ENCODE assay signal across 8 mouse cellular contexts in the genomic region with DNA sequence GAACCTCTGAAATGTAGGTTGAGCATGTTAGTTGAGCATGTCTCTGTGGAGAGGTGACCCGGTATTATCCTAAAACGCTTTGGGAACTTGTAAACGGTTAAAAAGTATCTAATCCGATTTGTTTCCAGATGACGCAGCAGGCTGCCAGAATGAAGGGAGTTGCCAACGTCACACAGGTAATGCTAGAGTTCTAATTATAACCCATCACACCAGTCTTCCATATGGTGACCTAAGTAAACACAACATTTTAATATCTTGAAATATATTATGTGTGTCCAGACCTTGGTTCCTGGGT. TPM values are rescaled to one million over a fixed set of nuclear protein-coding genes. Genes with fewer than 3 reads are reported as not detected.
A peak's percentile ranks its signal among the peaks of the same experiment; 100 is the strongest.
DNase-seq lines count a peak whose midpoint lies in the region; ATAC-seq and TF ChIP-seq lines count a peak whose summit lies in the region.

No protein-coding gene starts in this region.

- peaks cover 20% of the 10 kb centered on the region for H3K4me1 ChIP-seq in forebrain, embryonic 10.5 days
- peaks cover 6% of the 10 kb centered on the region for H3K4me1 ChIP-seq in limb, embryonic 15.5 days
- no peaks in the 10 kb centered on the region for H3K4me1 ChIP-seq in kidney, adult 2 months (ENCODE audit: control insufficient read depth, insufficient read depth, low read length)

- peaks cover 17% of the 10 kb centered on the region for H3K27me3 ChIP-seq in forebrain, embryonic 10.5 days (ENCODE audit: poor library complexity, severe bottlenecking)
- H3K27me3 ChIP-seq in limb, embryonic 15.5 days, result no peaks in the 10 kb centered on the region
- no peaks in the 10 kb centered on the region for H3K27me3 ChIP-seq in kidney, adult 2 months (replicated peaks; ENCODE audit: control insufficient read depth, insufficient read depth, low read length)

- TF ChIP-seq POLR2A in kidney, adult 2 months (IDR thresholded peaks at IDR 0.05; ENCODE audit: low read depth, low read length), result no peak

- H3K9me3 ChIP-seq in forebrain, embryonic 10.5 days, result no peaks in the 10 kb centered on the region
- no peaks in the 10 kb centered on the region for H3K9me3 ChIP-seq in limb, embryonic 15.5 days

- H3K4me2 ChIP-seq in limb, embryonic 15.5 days, result peak overlapping the region; percentile 65

- H3K27ac ChIP-seq in layer of hippocampus, adult 2 months, result peak overlapping the region; percentile 33; the same call in 1 of the 2 replicates
- H3K27ac ChIP-seq in forebrain, embryonic 10.5 days, result peak overlapping the region; percentile 94
- no peak overlapping the region for H3K27ac ChIP-seq in limb, embryonic 15.5 days
- H3K27ac ChIP-seq in kidney, adult 2 months (ENCODE audit: insufficient read depth, low read depth, low read length), result no peak overlapping the region

- 2% methylated on average over 6 of the region's 6 CpGs for WGBS in forebrain, embryonic 10.5 days
- 2% methylated on average over 6 of the region's 6 CpGs for WGBS in limb, embryonic 15.5 days
- WGBS in kidney, adult 2 months, result 8% methylated on average over 6 of the region's 6 CpGs

- H3K36me3 ChIP-seq in forebrain, embryonic 10.5 days (replicated peaks), result no peaks in the 10 kb centered on the region
- H3K36me3 ChIP-seq in limb, embryonic 15.5 days, result no peaks in the 10 kb centered on the region
- H3K36me3 ChIP-seq in kidney, adult 2 months (ENCODE audit: control insufficient read depth, insufficient read depth, low read length), result no peaks in the 10 kb centered on the region

- no peak for DNase-seq in layer of hippocampus, adult 2 months (ENCODE audit: low spot score in 2 of 2)
- no peak for DNase-seq in layer of hippocampus, adult 9-10 months (ENCODE audit: low spot score)
- peak; percentile 33 for DNase-seq in cerebellum, adult 11 months
- DNase-seq in forebrain, embryonic 10.5 days (ENCODE audit: extremely low spot score, low spot score), result no peak
- DNase-seq in testis, postnatal 14 days (ENCODE audit: low spot score), result peak; percentile 30
- no peak for DNase-seq in frontal cortex, adult 2 months (ENCODE audit: extremely low spot score in 1 of 2, low spot score in 1 of 2)
- no peak for DNase-seq in kidney, adult 2 months

- no peak for TF ChIP-seq CTCF in layer of hippocampus, adult 2 months (conservative IDR thresholded peaks at IDR 0.05)
- TF ChIP-seq CTCF in kidney, adult 2 months (conservative IDR thresholded peaks at IDR 0.05; ENCODE audit: insufficient read depth, insufficient read length, low read depth, low read length), result no peak

- H3K9ac ChIP-seq in limb, embryonic 15.5 days, result no peak overlapping the region

- ATAC-seq in limb, embryonic 15.5 days (ENCODE audit: insufficient number of reproducible peaks, low FRiP score, low TSS enrichment, low read depth), result no peak

- H3K4me3 ChIP-seq in layer of hippocampus, adult 2 months, result peak overlapping the region; percentile 46; the same call in 1 of the 2 replicates
- peak overlapping the region; percentile 92 for H3K4me3 ChIP-seq in forebrain, embryonic 10.5 days
- peak overlapping the region; percentile 91 for H3K4me3 ChIP-seq in limb, embryonic 15.5 days
- no peak overlapping the region for H3K4me3 ChIP-seq in kidney, adult 2 months (ENCODE audit: insufficient read depth, low read depth, low read length)

RNA-seq across cellular contexts. Expression of a gene that starts 0.7 kb away (rescaled TPM):
- 10 to 100 TPM; 39.5 to 45.2 TPM for total RNA-seq in layer of hippocampus, adult 2 months (2021)
- 18.2 and 19.2 TPM in 2 replicates for polyA plus RNA-seq in forebrain, embryonic 10.5 days (2016; fragmentation: Nextera tagmentation; extraction: Ambion mirVana)
- 14.3 and 15.9 TPM in 2 replicates for polyA plus RNA-seq in limb, embryonic 15.5 days (2015; fragmentation: Nextera tagmentation; extraction: Ambion mirVana)
- polyA plus RNA-seq in frontal cortex, adult 2 months (2012; rRNA removed), result 18.0 and 22.4 TPM in 2 replicates
- 18.5 and 20.0 TPM in 2 replicates for polyA plus RNA-seq in kidney, adult 2 months (2012; rRNA removed)

RNA-seq across cellular contexts. Expression of a gene that starts 51.1 kb away (rescaled TPM):
- not detected for total RNA-seq in layer of hippocampus, adult 2 months (2021)
- not detected in 2 replicates for polyA plus RNA-seq in forebrain, embryonic 10.5 days (2016; fragmentation: Nextera tagmentation; extraction: Ambion mirVana)
- not detected in 2 replicates for polyA plus RNA-seq in limb, embryonic 15.5 days (2015; fragmentation: Nextera tagmentation; extraction: Ambion mirVana)
- polyA plus RNA-seq in frontal cortex, adult 2 months (2012; rRNA removed), result not detected in 2 replicates
- polyA plus RNA-seq in kidney, adult 2 months (2012; rRNA removed), result not detected in 2 replicates

Comparison
In these comparisons a context has a peak if more than half of its experiments do, and no peak if none do; other contexts are left out.
1. DNase-seq: peak in cerebellum, adult 11 months (single experiment) and testis, postnatal 14 days (single experiment); none in layer of hippocampus, adult 2 months (0 of 2), layer of hippocampus, adult 9-10 months (single experiment), forebrain, embryonic 10.5 days (single experiment), frontal cortex, adult 2 months (0 of 2) and kidney, adult 2 months (single experiment).
2. H3K27ac ChIP-seq: peak in layer of hippocampus, adult 2 months (single experiment) and forebrain, embryonic 10.5 days (single experiment); none in limb, embryonic 15.5 days (single experiment) and kidney, adult 2 months (single experiment).